Mouse (Mus musculus) neural tube, embryonic 11.5 days (tissue): ENCODE measurements around the gene Lrch3. TPM values are rescaled to one million over a fixed set of nuclear protein-coding genes. Genes with fewer than 3 reads are reported as not detected.
"Not testable (repeated sequence)": the region's sequence is repeated elsewhere in the genome, so short reads cannot be mapped to it uniquely, and the experiment has no call there.

Experiments
- ATAC-seq: fragments of 200-750 bp; cut with Nextera tagmentation; 2 replicates; pipeline ENCODE4 v1.8.0; 2017; ENCODE audit warnings: moderate number of reproducible peaks, mild to moderate bottlenecking, moderate TSS enrichment, moderate library complexity; ENCODE audit not compliant: insufficient read depth, low FRiP score, low TSS enrichment
- DNase-seq: peaks from one replicate; pipeline ENCODE4 v3.0.0-alpha.2; 2015; ENCODE audit warnings: low spot score
- H3K27ac ChIP-seq: fragments of 300-500 bp; sonication (generic); 2 replicates; pipeline ENCODE4 v1.5.1; 2014; ENCODE audit warnings: low read depth, mild to moderate bottlenecking, low read length
- H3K27me3 ChIP-seq: fragments of 300-500 bp; sonication (generic); 2 replicates; pipeline ENCODE4 v1.6.1; 2014; ENCODE audit warnings: mild to moderate bottlenecking, low read length, mixed read lengths; ENCODE audit not compliant: control insufficient read depth, insufficient read depth
- H3K36me3 ChIP-seq: fragments of 300-500 bp; sonication (generic); 2 replicates; pipeline ENCODE4 v1.6.1; 2014; ENCODE audit warnings: mild to moderate bottlenecking, low read length, moderate library complexity, mixed read lengths; ENCODE audit not compliant: control insufficient read depth, insufficient read depth
- H3K4me1 ChIP-seq: fragments of 300-500 bp; sonication (generic); 2 replicates; pipeline ENCODE4 v1.6.1; 2014; ENCODE audit warnings: low read length, mixed read lengths; ENCODE audit not compliant: control insufficient read depth, insufficient read depth
- H3K4me2 ChIP-seq: fragments of 300-500 bp; sonication (generic); 2 replicates; pipeline ENCODE4 v1.6.1; 2014; ENCODE audit warnings: low read depth, mild to moderate bottlenecking, moderate library complexity
- H3K4me3 ChIP-seq: fragments of 300-500 bp; sonication (generic); 2 replicates; pipeline ENCODE4 v1.5.1; 2014; ENCODE audit warnings: low read depth, low read length
- H3K9ac ChIP-seq: fragments of 300-500 bp; sonication (generic); 2 replicates; pipeline ENCODE4 v1.6.1; 2014; ENCODE audit warnings: mild to moderate bottlenecking, low read length
- H3K9me3 ChIP-seq: fragments of 300-500 bp; sonication (generic); 2 replicates; pipeline ENCODE4 v1.6.1; 2016; ENCODE audit warnings: low read length; ENCODE audit not compliant: control insufficient read depth
- WGBS: fragments of 180-500 bp; shearing (Covaris S2); extraction: QIAGEN DNeasy Blood & Tissue Kit; methylation state at CpG from one replicate; pipeline ENCODE4 v1.1.7; 2014; 5-methylcytosine and 5-hydroxymethylcytosine counted together
- polyA plus RNA-seq: library from polyadenylated mRNA; unstranded; fragments of >200 nt; fragmentation: Nextera tagmentation; extraction: Ambion mirVana; gene quantifications from 2 replicates; pipeline ENCODE4 v1.2.1, GENCODE M21; 2014

The Lrch3 gene
- 39.0 and 42.4 TPM in 2 replicates for polyA plus RNA-seq

DNA sequence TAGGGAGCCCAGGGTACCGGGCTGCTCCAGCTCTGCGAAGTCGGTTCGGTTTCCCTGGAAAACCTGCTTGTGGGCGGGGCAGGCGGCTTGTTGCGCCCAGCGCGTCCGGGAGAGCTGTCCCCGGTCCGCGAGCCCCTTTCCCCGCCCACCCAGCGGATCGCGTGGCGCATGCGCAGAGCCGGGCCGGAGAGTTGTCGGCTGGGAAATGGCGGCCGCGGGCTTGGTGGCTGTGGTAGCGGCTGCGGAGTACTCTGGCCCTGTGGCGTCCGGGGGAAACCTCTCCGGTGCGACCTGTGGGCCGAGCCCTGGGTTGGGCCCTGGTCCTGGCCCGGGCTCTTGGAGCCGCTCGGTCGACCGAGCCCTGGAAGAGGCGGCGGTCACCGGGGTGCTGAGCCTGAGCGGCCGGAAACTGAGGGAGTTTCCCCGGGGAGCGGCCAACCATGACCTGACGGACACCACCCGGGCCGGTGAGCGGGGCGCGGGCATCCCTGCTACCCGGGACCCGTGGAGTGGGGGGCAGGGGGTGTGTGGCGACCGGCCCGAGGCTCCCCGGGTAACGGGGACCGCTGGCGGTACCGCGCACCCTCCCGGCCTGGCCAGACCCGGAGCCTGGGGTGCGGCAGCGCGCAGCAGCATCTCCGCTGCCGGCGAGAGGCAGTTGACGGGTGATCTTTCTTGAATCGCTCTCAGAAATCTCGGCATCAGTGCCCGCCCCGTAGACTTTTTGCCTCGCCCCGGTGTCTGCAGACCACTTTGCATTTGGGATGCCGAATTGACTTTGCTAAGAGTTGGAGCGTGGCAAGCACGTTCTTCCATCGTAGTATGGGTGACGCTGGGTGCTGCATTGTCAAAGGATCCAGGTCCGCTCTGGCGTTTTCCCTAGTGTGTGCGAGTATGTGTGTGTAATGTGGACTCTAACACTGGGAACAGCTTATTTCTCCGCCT is at the start of gene Lrch3:
Gene Lrch3, plus strand, starts transcription at position 164 of the 945 bp plus-strand sequence.
- peak; percentile 88 for ATAC-seq
- Histone ChIP-seq H3K36me3 (no peaks in the 10 kb centered on the region), H3K4me2 (peak within 1 kb of the TSS; percentile 69), H3K9ac (peak within 1 kb of the TSS; percentile 96), H3K4me1 (no peaks in the 10 kb centered on the region; the same call in 1 of the 2 replicates), H3K27me3 (no peaks in the 10 kb centered on the region), H3K4me3 (peak within 1 kb of the TSS; percentile 98), H3K27ac (peak within 1 kb of the TSS; percentile 84), H3K9me3 (no peaks in the 10 kb centered on the region)
- WGBS: under 1% methylated on average over 71 of the region's 85 CpGs
- DNase-seq: peak; percentile 97

DNA sequence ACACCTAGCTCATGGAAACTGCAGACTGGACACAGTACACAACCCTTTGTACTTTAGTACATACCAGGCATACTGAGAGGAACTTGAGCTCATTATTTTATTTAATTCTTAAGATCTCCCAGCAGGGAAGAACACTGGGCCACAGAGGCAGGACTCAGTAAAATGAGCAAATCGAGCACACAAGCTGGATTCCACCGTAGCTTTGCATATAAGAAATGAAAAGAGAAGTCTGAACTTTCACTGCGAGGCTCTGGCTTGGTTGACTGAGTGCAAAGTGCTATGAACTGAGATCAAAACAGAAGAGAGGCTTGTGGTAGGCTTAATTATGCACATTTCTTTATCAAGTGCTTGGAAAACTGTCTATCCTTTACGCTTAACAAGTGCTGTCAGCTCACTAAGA is 48.5 kb upstream of the Lrch3 start:
- no peaks in the 10 kb centered on the region for H3K36me3 ChIP-seq
- H3K4me3 ChIP-seq: no peak overlapping the region
- H3K9ac ChIP-seq: no peak overlapping the region
- 92% methylated on average over 4 of the region's 4 CpGs for WGBS
- H3K4me2 ChIP-seq: no peak overlapping the region
- no peaks in the 10 kb centered on the region for H3K9me3 ChIP-seq
- no peaks in the 10 kb centered on the region for H3K27me3 ChIP-seq
- peaks cover 9% of the 10 kb centered on the region; the same call in 1 of the 2 replicates for H3K4me1 ChIP-seq
- ATAC-seq (no peak), DNase-seq (no peak)
- H3K27ac ChIP-seq: no peak overlapping the region

DNA sequence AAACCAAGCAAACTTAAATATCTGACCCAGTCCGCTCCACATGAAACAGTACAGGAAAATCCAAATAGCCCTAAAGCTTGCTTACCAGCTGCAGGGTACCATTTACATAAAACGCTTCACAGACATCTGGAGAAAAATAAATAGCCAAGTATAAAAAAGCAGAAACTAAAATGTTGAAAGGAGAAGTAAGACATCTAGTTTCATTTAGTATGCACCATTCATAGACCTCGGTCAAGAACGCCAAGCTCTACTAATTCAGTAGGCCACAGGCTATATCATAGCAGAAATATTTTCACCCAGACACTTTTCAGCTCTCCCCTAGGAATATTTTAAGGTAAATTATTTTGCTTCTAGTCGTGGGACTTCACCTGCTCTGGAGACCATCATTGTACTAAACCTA is 47.2 kb upstream of the Lrch3 start:
- H3K27ac ChIP-seq: no peak overlapping the region
- H3K4me1 ChIP-seq: peaks cover 9% of the 10 kb centered on the region; the same call in 1 of the 2 replicates
- H3K36me3 ChIP-seq: no peaks in the 10 kb centered on the region
- no peak overlapping the region for H3K4me3 ChIP-seq
- ATAC-seq: no peak
- H3K9ac ChIP-seq: no peak overlapping the region
- H3K9me3 ChIP-seq: no peaks in the 10 kb centered on the region
- 86% methylated on average over 5 of the region's 5 CpGs for WGBS
- no peak overlapping the region; the same call in 1 of the 2 replicates for H3K4me2 ChIP-seq
- H3K27me3 ChIP-seq: no peaks in the 10 kb centered on the region
- no peak for DNase-seq

DNA sequence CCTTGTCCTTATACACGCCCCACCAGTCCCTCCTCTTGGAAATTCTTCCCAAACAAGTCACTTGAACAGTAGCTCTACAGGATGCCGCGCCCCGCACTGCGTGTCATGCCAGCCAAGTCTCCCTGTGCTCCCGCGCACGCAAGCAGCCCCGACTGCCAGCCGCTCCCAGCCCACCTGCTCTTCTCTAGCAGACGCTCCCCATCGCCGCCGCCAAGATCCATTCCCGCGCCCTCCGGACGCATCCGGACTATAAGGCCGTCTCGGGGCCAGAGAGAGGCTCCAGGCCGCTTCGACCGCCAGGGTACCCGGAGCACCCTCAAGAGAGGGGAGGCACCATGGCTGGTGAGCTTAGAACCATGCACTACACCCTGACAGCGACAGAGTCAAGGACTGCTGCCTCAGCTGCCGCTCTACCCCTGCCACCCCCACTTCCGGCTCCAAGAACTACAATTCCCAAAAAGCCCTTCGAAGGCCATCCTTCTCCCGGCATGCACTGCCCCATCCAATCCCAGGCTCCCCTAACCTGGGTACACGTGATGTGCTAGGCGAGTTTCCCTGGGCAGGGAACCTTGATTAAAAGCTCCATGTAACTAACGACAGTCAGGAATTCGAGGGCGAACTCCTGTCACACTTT is 45.9 kb upstream of the Lrch3 start:
- DNase-seq: peak; percentile 88
- H3K4me2 ChIP-seq: peak overlapping the region; percentile 83
- peaks cover 9% of the 10 kb centered on the region; the same call in 1 of the 2 replicates for H3K4me1 ChIP-seq
- WGBS: 0% methylated on average over 28 of the region's 35 CpGs
- peak; percentile 99 for ATAC-seq
- H3K36me3 ChIP-seq: no peaks in the 10 kb centered on the region
- 0 out of 2 replicates have a peak overlapping the region, but pooled peaks have one; percentile 42 for H3K27ac ChIP-seq
- H3K9ac ChIP-seq: peak overlapping the region; percentile 74
- no peaks in the 10 kb centered on the region for H3K9me3 ChIP-seq
- no peaks in the 10 kb centered on the region for H3K27me3 ChIP-seq
- peak overlapping the region; percentile 66 for H3K4me3 ChIP-seq

DNA sequence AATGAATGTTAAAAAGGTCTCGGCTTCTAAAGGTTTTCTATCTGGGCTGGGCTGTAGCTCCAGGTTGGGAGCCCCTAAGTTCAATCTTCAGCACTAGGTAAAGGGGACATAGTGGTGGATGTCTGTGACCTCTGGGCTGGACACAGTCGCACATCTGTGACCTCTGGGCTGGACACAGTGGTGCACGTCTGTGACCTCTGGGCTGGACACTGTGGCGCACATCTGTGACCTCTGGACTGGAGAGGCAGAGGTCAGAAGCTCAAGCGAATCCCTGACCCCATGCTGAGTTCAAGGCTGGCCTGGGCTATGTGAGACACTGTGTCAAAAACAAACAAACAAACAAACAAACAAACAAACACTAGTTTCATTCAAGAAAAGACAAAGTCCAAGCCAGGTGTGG is 43.7 kb upstream of the Lrch3 start:
- 60% methylated on average over 5 of the region's 5 CpGs for WGBS
- H3K9me3 ChIP-seq: no peaks in the 10 kb centered on the region
- no peak overlapping the region for H3K9ac ChIP-seq
- ATAC-seq (no peak), DNase-seq (no peak)
- H3K27me3 ChIP-seq: no peaks in the 10 kb centered on the region
- no peak overlapping the region for H3K4me2 ChIP-seq
- H3K36me3 ChIP-seq: no peaks in the 10 kb centered on the region
- no peak overlapping the region for H3K4me3 ChIP-seq
- no peak overlapping the region for H3K27ac ChIP-seq
- H3K4me1 ChIP-seq: peaks cover 9% of the 10 kb centered on the region; the same call in 1 of the 2 replicates

DNA sequence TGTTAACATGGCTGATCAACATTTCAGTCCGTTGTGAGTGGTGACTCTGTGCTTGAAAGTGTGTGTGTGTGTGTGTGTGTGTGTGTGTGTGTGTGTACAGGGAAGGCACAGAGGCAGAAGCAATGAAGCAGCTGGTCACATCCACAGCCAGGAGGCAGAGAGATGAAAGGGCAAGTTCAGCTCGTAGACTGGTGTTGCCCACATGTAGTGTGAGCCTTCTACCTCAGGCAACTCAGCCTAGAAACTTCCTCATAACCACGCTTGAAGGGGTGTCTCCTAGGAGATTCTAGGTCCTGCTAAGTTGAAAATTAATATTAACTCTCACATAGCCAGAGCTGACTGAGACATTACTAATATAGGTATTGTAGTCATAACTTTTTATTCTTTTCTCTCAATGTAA is 40.5 kb upstream of the Lrch3 start:
- ATAC-seq (no peak), DNase-seq (no peak)
- Histone ChIP-seq H3K36me3 (no peaks in the 10 kb centered on the region), H3K4me1 (no peaks in the 10 kb centered on the region), H3K9me3 (no peaks in the 10 kb centered on the region), H3K9ac (no peak overlapping the region), H3K4me3 (no peak overlapping the region), H3K27me3 (no peaks in the 10 kb centered on the region), H3K4me2 (no peak overlapping the region), H3K27ac (no peak overlapping the region)
- WGBS: 61% methylated on average over 3 of the region's 3 CpGs

DNA sequence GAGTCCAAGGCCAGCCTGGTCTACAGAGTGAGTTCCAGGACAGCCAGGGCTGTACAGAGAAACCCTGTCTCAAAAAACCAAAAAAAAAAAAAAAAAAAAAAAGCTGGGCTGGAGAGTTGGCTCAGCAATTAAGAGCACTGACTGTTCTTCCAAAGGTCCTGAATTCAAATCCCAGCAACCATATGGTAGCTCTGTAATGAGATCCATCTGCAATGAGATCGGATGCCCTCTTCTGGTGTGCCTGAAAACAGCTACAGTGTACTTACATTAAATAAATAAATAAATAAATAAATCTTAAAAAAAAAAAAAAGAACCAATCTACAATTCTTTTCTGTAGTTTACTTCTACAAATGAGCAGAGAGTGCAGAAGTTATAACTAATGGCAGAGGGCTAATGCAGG is 38.6 kb upstream of the Lrch3 start:
- H3K4me2 ChIP-seq, H3K9me3 ChIP-seq, H3K4me1 ChIP-seq, ATAC-seq, H3K36me3 ChIP-seq, H3K27ac ChIP-seq, H3K9ac ChIP-seq, H3K27me3 ChIP-seq, DNase-seq, H3K4me3 ChIP-seq: not testable (repeated sequence)
- WGBS: 67% methylated on average over 1 of the region's 1 CpGs

DNA sequence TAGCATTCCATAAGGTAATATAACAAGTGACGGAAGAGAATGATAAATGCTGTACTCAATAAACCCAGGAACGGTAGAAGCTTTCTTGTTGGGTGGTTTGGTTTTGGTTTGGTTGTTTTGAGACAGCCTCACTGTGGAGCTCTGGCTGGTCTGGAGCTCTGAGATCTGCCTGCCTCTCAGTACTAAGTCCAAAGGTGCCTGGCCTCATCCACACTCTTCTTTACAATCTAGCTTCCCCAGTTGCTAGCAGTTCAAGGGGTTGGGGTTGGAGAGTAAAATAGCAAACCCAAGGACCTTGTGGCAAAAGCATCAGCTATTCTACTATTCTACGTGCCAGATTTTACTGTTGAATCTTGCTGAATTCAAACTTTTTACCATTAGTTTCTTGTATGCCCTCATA is 38.1 kb upstream of the Lrch3 start:
- 89% methylated on average over 3 of the region's 3 CpGs for WGBS
- Histone ChIP-seq H3K4me2 (no peak overlapping the region), H3K27ac (no peak overlapping the region), H3K4me1 (peaks cover 5% of the 10 kb centered on the region; the same call in 1 of the 2 replicates), H3K36me3 (no peaks in the 10 kb centered on the region), H3K9ac (no peak overlapping the region), H3K9me3 (no peaks in the 10 kb centered on the region), H3K27me3 (no peaks in the 10 kb centered on the region), H3K4me3 (no peak overlapping the region)
- no peak for DNase-seq
- no peak for ATAC-seq
